Mouse (Mus musculus): Measurements from ENCODE around the gene Pck2. TPM values are rescaled to one million over a fixed set of nuclear protein-coding genes. Genes with fewer than 3 reads are reported as not detected.

The Pck2 gene
- total RNA-seq, 2 experiments from 2014 or later = 2.8 to 3.1 TPM

DNA sequence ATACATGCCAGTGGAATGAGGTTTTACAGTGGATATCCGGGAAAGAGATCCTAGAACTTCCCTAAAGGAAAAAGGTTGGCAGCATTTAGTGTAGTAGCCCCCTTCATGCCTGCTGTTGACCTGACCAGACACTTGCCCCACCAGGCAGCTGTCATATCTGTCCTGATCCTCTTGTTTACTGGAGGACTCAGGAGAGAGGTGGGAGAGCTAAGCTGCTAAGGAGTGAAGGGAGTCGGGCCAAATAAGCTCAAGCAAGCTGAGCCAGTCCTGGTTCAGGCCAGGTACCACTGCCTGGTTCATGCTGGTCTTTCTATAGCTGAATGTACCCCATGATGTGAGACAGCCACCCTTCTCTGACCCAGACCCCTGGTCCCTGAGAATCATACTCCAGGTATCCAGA lies 13.4 kb upstream of the Pck2 start:
- DNase-seq (ENCODE audit: low spot score) = no peak

DNA sequence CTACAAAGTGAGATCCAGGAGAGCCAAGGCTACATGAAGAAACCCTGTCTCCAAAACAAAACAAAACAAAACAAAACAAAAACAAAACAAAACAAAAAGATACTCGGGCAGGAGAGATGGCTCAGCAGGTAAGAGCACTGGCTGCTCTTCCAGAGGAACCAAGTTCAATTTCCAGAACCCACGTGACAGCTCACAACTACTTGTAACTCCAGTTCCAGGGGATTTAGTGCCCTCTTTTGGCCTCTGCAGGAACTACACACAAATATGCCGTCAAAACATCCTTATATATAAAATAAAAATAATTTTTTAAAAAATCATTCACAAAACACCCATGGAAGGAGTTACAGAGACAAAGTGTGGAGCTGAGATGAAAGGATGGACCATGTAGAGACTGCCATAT lies 12.1 kb upstream of the Pck2 start:
- peak; percentile 25 for DNase-seq (ENCODE audit: low spot score)

DNA sequence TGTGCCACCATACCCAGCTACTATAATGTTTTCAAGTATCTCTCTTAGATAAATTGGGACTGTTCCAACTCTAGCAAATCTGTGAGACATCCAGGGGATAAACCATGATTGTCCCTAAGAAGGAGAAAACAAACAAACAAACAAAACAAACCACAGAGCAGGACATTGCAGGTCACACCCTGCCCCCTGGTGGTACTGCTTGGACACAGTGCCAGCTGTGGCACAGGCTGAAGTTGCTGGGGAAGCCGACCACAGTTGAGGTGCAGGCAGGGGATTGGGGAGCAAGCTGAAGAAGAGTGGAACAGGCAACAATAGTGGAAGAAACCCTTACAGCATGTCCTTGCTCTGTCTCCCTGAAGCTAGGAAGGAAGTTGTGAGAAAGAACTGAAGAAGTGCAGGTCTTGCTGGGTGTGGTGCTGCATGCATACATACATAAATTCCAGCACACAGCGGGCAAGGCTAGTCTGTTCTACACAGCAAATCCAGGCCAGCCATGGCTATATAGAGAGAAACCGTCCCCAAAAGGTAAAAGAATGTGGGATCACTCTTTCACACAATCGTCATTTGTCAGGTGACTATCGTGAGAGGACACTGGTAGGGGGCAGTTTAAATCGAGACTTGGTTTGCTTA lies 3.8 kb upstream of the Pck2 start:
- no peak for DNase-seq (ENCODE audit: low spot score)

DNA sequence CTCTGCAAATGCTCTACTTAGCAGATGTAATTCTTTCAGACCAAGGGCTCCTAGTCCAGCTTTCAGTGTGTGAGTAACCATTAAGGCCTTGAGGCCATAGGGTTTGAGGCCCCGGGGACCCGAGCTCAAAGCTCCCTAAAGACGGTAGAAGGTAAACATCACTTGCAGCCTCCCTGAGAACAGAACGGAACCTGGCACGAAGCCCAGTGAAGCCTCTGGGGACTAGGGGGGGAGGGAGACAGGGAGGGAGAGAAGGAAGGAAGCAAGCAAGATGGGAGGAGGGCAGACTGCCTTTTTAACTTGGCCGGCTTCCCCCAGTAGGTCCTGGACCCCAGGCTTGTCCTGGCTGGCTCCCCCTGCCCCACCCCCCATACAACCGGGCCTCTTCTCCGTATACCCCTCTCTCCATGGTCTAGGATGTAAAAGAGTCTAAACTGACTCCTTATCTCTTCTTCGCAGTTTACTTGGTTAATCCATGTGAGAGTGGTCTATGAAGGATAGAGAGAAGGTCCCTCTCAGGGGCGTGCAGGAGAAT lies 788 bp downstream of the Pck2 start:
- DNase-seq (ENCODE audit: low spot score) = peak; percentile 78

DNA sequence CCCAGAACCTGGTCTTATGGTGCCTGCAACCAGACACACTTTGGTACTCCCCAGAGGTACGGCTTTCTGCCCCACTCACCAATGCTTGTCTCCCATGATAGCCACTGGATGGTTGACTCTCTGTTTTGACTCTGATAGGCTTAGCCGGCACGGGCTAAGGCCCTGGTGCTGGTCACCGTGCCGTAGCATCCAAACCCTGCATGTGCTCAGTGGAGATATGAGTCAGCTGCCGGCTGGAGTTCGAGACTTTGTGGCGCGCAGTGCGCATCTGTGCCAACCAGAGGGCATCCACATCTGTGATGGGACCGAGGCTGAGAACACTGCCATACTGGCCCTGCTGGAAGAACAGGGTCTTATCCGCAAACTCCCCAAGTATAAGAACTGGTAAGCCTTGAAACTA lies 2.2 kb downstream of the Pck2 start:
- DNase-seq (ENCODE audit: low spot score) = no peak

DNA sequence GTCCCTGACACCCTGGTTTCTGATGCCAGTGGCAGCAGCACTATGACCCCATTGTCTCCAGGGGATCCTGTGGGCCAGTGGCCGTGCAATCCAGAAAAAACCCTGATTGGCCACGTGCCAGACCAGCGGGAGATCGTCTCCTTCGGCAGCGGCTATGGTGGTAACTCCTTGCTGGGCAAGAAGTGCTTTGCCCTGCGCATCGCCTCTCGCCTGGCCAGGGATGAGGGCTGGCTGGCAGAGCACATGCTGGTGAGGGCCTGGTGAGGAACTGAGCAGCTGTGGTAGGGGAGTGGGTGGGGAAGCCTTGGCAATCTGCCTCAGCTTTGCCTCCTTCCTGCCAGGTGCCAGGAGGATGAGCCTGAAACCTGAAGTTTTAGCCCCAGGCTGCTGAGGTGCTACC lies 4.3 kb downstream of the Pck2 start:
- no peak for DNase-seq (ENCODE audit: low spot score)

DNA sequence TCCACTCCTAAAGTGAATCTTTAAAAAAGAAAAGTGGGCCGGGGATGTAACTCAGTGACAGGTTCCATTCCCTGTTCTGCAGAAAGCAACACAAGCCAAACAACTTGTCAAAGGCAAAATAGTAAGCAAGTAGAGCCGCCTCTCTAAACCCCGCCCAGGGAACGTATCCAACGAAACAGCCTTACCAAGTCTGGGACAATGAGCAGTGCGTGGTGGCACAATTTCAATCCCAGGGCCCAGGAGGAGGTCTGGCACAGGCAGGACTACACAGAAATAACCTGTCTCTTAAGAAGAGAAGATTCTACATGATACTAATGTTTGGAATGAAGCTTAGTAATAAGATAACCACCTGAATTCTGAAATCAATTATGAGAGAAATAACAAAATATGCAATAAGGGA lies 10.1 kb downstream of the Pck2 start:
- no peak for DNase-seq (ENCODE audit: low spot score)

DNA sequence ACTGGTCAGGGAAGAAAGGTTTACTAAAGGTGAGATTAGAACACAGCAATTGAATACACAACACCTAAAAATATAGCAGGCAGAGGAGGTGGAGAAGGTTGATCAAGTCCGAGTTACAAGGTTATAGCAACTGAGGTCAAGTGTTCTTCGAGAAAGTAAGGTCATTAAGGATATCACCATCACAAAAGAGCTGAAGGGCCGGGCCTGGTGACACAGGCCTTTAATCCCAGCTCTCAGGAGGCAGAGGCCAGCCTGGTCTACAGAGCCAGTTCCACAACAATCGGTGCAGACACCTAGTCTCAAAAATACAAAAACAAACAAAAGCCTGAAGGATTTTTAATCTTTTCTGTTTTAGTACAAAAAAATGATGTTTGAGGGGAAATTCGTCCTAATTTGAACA lies 11.3 kb downstream of the Pck2 start:
- no peak for DNase-seq (ENCODE audit: low spot score)

DNA sequence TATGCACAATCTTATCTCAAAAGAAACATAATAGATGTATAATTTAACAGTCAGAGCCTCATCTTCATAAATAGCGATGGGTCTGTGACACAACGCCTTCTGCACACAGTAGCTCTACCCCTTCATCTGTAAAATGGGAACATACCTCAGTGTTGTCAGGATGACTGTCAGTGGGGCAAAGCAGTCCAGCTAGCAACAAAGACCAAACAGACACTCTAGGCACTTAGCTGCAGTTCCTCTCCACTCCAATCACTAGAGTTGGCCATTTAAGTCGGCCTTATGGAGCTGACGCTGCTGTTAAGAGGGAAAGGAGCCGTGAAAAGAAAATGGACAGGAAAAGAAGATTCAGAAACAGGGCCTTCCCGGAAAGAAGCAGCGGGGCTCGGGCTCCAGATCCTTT lies 11.7 kb downstream of the Pck2 start:
- no peak for DNase-seq (ENCODE audit: low spot score)

DNA sequence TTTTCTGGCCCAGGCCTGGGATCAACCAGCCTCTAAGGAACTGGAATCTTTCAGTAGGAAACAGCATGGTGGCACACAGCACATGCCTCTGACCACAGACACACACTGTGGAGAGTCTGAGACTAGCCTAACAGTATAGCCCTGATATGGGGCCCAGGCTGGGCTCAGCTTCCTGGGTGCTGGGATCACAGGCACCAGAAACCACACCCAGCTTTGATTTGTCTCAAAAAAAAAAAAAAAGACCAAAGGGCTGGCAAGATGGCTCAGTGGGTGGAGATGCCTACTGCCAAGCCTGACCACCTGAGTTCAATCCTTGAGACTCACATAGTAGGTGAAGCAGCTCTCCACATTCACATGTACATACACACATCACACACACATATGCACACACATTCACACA lies 14.6 kb downstream of the Pck2 start:
- DNase-seq (ENCODE audit: low spot score) = no peak

DNA sequence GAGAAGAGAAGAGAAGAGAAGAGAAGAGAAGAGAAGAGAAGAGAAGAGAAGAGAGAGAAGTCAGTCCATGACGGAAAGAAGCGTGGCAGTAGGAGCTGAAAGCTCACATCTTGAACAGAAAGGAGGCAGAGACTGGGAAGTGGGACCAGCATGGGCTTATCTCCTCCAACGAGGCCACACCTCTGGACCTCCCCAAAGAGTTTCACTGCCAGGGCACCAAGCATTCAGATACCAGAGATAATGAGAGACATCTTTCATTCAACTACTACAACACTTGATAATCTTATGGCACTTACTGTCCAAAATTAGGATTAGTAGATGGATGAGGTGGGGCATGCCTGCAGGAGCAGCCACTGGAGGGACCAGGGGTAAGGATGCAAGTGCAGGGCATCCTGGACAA lies 15.7 kb downstream of the Pck2 start:
- DNase-seq (ENCODE audit: low spot score) = no peak

DNA sequence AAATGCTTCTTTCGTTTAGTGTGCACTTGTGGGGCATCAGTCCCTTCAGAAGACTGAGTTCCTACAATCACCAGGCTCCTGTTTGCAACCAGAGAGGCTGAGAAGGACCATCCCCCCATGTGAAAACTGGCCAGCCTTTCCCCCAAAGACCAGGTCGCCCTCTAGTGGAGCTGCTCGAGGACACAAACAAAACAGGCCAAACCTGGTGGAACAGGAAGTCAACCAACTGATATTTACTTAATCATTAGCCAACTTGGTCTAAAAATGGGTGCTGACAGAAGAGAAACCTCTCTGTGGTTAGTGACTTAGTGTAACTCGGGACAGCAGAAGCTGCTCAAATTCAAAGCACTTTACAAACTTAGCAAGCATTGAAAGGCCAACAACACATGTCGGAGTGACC lies 16.9 kb downstream of the Pck2 start:
- DNase-seq (ENCODE audit: low spot score) = peak; percentile 86

DNA sequence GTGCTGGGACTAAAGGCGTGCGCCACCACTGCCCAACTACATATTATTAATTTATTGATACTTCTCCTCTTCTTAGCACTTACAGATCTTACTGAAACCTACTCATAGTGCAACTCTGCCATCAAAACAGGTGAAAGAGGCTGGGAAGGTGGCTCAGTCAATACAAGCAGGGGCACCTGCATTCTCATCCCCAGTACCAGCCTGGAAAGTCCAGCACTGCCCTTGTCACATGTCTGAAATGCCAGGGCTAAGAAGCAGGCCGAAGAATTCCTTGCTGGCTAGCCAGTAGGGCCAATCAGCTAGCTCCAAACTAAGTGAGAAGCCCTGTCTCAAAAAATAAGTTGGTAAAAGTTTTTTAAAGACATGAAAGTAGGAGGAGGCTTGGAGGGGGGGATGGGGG lies 17.5 kb downstream of the Pck2 start:
- no peak for DNase-seq (ENCODE audit: low spot score)

DNA sequence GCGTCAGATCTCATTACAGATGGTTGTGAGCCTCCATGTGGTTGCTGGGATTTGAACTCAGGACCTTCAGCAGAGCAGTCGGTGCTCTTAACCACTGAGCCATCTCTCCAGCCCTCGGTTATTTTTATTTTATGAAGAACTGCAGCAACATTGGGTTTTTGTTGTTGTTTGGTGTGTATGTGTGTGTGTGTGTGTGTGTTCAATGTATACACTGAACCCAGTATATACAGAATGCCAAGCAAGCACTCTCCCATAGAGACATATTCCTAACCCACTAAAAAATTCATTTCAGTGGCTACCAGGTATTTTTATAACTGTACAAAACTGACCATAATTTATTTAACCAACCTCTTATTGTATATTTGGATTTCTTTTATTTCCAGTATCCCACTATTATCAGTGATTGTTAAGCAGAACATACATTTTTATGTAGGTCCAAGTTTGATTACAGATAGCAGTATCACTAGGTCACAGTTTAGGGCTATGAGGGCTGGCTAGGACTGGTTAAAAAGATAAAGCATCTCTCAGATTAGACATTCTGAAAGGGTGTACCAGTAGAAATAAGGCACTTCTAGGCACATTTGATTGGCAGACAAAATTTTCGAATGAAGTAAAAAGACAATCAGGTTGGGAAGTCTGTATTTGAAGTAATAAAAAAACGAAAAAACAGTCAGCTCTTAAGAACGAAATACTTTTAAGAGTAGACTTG lies 18.8 kb downstream of the Pck2 start:
- DNase-seq (ENCODE audit: low spot score) = no peak

DNA sequence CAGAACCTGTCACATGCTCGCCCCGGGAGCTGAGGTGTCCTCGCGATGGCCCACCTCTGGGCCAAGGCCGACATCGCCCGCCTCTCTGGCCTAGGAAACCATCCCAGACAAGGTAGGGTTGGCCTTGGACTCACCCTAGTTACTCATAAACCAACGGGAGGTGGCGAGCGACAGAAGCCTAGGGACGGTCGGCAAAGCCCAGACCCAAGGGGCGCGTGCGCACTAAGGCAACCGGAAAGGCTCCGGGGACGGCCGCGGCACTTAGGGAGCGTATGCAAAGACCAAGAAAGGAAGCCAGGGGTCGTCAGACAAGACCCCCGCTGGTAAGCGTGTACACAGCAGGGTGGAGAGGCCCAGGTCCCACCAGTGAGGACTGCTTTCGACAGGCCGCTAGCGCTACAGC lies 19.7 kb downstream of the Pck2 start, which contains the start of gene Dcaf11:
Gene Dcaf11 (plus strand): TSS at position 208 of the 403 bp plus-strand sequence.
- DNase-seq (ENCODE audit: low spot score) = peak; percentile 92

DNA sequence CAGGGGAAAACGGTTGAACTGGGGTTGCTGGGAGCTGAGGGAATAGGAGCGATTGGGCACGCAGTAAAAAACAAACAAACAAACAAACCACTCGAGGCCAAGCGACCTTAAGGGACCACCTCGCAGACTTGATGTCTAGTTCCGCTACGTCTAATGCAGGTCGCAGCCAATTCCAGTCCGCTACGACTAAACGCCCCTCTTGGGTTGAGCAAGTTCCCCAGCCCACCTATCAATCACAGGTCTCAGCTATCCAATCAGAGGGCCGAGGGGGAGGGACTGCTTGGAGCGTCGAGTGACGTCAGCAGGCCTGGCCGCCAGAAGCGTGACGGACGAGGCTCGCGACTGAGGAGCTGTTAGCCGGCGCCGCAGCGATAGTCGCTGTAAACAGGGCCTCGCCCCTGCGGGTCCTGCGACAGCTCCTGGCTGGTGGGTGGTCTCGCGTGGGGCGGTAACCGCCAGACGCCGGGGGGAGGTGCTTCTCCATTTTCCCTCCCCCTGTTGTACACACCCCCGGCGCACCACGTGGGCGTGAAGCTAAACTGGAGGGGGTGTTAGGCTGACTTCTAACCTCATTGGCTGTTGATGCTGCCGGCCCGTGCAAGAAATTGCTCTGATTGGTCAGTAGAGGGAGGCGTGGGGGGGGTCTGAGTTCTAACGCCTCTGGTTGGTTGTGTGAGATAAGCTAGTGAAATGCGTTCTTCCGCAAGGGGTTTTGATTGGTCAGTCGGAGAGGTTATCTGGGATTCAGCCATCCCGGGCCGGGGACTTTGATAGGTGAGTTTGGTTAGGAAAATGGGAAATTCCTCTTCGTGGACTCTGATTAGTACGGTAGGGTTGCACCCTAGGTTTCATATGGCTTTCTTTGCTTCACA lies 20.4 kb downstream of the Pck2 start, which contains the start of gene A730061H03Rik:
Gene A730061H03Rik (minus strand): TSS at position 205 of the 872 bp plus-strand sequence.
- peak; percentile 98 for DNase-seq (ENCODE audit: low spot score)

DNA sequence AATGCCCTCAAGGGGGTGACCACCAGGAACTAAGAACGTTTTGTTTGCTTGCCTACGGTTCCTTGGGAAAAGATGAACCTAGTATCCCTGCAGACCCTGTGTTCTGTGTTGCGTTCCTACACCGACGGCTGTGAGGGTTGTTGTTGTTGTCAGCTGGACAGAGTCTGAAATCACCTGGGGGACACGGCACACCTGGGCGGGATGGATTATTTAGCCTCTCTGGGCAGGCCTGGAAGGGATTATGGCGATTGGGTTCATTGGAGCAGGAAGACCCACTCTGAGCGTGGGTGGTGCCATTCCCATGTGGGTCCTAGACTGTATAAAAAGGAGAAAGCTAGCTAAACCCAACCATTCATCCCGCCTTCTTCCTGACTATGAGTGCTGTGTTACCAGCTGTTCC lies 21.8 kb downstream of the Pck2 start:
- DNase-seq (ENCODE audit: low spot score) = no peak

DNA sequence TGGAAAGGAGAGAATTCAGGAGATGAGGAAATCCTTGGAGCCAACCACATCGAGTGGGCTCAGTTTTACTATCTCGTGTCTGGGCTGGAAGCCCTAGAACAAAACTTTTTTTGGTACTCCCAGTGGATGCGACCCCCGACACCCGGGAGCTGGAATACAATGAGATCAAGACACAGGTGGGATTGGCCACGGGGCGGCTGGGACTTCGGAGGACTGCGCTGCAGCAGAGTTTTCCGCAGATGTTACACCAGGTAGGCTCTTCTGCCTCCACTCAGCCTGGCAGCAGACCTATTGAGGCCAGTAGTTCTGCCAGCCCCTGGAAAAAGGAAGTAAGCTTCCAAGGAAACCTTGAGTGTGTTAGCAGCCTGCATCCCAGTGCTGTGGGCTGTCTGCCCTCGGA lies 23.2 kb downstream of the Pck2 start:
- DNase-seq (ENCODE audit: low spot score) = no peak

DNA sequence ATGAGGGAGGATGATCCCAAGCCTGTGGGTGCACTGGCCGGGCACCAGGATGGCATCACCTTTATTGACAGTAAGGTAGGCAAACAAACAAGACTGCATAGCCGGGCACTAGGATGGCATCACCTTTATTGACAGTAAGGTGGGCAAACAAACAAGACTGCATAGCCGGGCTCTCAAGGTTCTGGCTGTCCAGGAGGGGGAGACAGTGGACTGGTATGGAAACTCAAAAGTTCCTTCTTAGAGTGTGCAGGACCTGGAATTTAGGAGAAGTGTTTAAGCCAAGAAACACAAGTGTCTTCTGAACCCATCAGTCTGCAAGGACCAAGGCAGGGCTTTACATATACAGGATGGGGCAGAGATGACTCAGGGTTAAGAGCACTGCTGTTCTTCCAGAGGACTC lies 25.7 kb downstream of the Pck2 start:
- DNase-seq (ENCODE audit: low spot score) = no peak

DNA sequence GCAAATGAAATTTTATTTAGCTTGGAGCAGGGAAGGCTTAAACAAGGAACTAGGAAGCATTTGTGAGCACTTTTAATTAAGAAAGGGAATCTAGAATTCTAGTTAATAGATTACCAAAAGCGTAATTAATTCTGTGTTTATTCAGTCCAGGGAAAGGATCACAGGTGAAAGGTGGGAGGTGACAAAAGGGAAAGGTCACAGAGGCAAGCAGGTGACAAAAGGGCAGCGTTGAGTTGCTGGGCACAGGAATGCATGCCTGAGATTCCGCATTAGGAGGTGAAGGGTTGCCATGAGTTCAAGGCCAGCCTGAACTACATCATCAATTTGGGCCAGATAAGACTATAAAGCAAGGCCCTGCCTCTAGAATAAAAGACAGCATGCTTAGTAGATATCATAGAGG lies 27.4 kb downstream of the Pck2 start:
- DNase-seq (ENCODE audit: low spot score) = no peak

DNA sequence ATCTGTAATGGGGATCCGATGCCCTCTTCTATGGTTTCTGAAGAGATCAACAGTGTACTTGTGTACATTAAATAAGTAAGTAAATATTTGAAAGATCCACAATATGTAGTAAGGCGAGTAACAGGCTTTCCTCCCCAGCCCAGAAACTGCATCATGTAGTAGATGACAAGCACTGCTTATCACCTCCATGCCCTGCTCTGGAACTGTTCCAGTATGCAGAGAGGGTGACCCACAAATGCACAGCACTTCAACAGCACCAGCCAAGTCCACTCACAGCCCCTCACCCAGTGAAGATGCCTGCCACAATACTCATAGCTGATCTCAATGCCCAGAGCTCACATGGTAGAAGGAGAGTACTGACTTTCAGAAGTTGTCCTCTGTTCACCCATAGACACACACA lies 30.5 kb downstream of the Pck2 start:
- DNase-seq (ENCODE audit: low spot score) = no peak

DNA sequence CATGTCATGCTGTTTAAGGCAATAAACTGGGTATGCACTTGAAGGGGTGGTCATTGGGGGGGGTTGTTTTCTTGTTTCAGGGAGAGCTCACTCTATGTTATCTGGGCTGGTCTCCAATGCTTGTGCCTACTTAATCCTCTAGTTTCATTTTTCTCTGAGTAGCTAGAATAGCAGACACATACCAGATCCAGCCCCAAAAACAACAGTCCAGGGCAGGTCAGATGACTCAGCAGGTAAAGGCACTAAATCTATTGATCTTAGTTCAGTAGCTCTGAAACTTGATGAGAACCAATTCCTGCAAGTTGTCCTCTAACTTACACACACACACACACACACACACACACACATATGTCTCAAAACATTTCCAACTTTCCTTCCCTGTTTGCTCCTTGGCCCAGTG lies 31.7 kb downstream of the Pck2 start:
- DNase-seq (ENCODE audit: low spot score) = no peak

Data from gastrocnemius, adult 18-20 months (tissue).